Mouse (Mus musculus): Measurements from ENCODE around the gene Mtnr1a. TPM values are rescaled to one million over a fixed set of nuclear protein-coding genes. Genes with fewer than 3 reads are reported as not detected.
A peak's percentile ranks its signal among the peaks of the same experiment; 100 is the strongest.

Gene Mtnr1a
- polyA plus RNA-seq, 1 experiment from 2014 or later, result 0.62 TPM

- peak overlapping the region; percentile 56 for H3K4me2 ChIP-seq (replicated peaks)
- H3K27ac ChIP-seq, result no peak overlapping the region
- ATAC-seq, result no peak
- H3K9me3 ChIP-seq, result no peaks in the 10 kb centered on the region
- 0 out of 2 replicates have a peak overlapping the region, but pooled peaks have one; percentile 21 for H3K4me3 ChIP-seq (replicated peaks)
- WGBS, result 48% methylated on average over 5 of the region's 5 CpGs
- 0 out of 2 replicates have a peak, but pooled peaks cover 4% of the 10 kb centered on the region for H3K27me3 ChIP-seq
- H3K4me1 ChIP-seq (replicated peaks), result peaks cover 18% of the 10 kb centered on the region
- H3K36me3 ChIP-seq, result no peaks in the 10 kb centered on the region
- no peak overlapping the region for H3K9ac ChIP-seq (replicated peaks)
Measured at GRCm38 (mm10) chr8:45110813-45111104, 41.8 kb downstream of the Mtnr1a start.

- Histone ChIP-seq H3K4me1 (replicated peaks) (peaks cover 18% of the 10 kb centered on the region), H3K27me3 (0 out of 2 replicates have a peak, but pooled peaks cover 4% of the 10 kb centered on the region)
Measured at GRCm38 (mm10) chr8:45111820-45112219, 42.9 kb downstream of the Mtnr1a start.

DNA sequence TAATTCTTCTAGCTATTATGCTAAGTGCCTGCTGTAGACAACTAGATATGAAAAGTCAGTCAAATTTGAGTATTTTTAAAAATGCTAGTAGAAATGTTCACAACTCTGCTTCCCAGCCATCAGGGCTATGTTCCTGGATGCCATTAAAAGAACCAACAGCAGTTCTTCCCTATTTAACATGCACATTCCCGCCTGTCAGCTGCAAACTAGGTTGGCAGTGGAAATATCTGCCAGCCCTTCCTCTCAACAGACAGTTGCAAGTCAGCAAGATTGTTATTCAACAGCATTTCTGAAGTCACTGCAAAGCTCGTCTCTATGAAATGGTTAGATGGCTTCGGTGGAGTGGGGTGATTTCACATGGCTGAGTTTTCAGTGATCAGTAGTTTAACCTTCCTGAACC is 48.7 kb downstream of the Mtnr1a start:
- no peaks in the 10 kb centered on the region for H3K27me3 ChIP-seq
- H3K36me3 ChIP-seq, result no peaks in the 10 kb centered on the region
- no peaks in the 10 kb centered on the region for H3K9me3 ChIP-seq
- no peak overlapping the region for H3K4me3 ChIP-seq (replicated peaks)
- H3K4me2 ChIP-seq (replicated peaks), result no peak overlapping the region
- H3K9ac ChIP-seq (replicated peaks), result no peak overlapping the region
- H3K27ac ChIP-seq, result no peak overlapping the region
- no peak for ATAC-seq
- H3K4me1 ChIP-seq (replicated peaks), result no peaks in the 10 kb centered on the region
- WGBS, result 85% methylated on average over 3 of the region's 3 CpGs

More at GRCm38 (mm10) chr8:45111820-45112219, 42.9 kb downstream of the Mtnr1a start:
- 84% methylated on average over 5 of the region's 5 CpGs for WGBS
- Histone ChIP-seq H3K27ac (no peak overlapping the region), H3K36me3 (no peaks in the 10 kb centered on the region), H3K9ac (replicated peaks) (no peak overlapping the region), H3K9me3 (no peaks in the 10 kb centered on the region), H3K4me2 (replicated peaks) (no peak overlapping the region), H3K4me3 (replicated peaks) (no peak overlapping the region)
- ATAC-seq, result no peak

DNA sequence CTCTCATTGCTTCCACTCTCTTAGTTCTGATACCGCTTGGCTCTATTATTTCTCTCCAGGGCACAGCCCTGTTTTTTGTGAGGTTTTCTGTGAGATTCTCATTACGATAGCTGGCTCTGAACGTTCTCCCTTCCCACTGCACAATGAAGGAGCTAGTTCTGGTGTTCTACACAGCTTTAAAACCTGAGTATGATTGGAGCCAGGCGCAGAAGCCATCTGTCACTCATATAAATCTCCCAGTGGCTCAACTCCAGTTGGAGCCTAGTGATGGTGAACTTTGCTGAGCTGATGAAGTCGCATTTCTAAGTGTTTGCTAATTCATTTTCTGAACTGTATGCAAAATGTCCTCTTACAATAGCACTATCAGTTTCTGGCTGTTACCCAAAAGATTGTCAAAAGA is 56.7 kb downstream of the Mtnr1a start:
- Histone ChIP-seq H3K9ac (replicated peaks) (no peak overlapping the region), H3K9me3 (no peaks in the 10 kb centered on the region), H3K4me3 (replicated peaks) (no peak overlapping the region), H3K4me1 (replicated peaks) (no peaks in the 10 kb centered on the region), H3K27ac (no peak overlapping the region), H3K4me2 (replicated peaks) (no peak overlapping the region), H3K36me3 (no peaks in the 10 kb centered on the region), H3K27me3 (no peaks in the 10 kb centered on the region)
- 80% methylated on average over 5 of the region's 5 CpGs for WGBS
- ATAC-seq, result no peak

Other genes starting within 250 kb of the Mtnr1a start
- gene Fat1, start 133.7 kb upstream of the Mtnr1a start, polyA plus RNA-seq (2015; fragmentation: Nextera tagmentation; extraction: Ambion mirVana), result 10.9 and 11.9 TPM in 2 replicates
- gene F11, start 192.9 kb downstream of the Mtnr1a start, polyA plus RNA-seq (2015; fragmentation: Nextera tagmentation; extraction: Ambion mirVana), result 0.07 TPM in 1 of 2 replicates, not detected in the other
- gene Klkb1, start 225.7 kb downstream of the Mtnr1a start, polyA plus RNA-seq (2015; fragmentation: Nextera tagmentation; extraction: Ambion mirVana), result 0.04 TPM in 1 of 2 replicates, not detected in the other
- gene Gm45753, start 239.3 kb downstream of the Mtnr1a start, polyA plus RNA-seq (2015; fragmentation: Nextera tagmentation; extraction: Ambion mirVana), result not detected in 2 replicates